Mouse (Mus musculus): ENCODE data around the gene Btbd2.

The Btbd2 gene

GRCm38 (mm10) chr10:80635345-80635744, 21.5 kb downstream of the Btbd2 start:
- no peak for DNase-seq (ENCODE audit: low spot score)

- DNase-seq (ENCODE audit: low spot score): no peak
Observed at GRCm38 (mm10) chr10:80628925-80629324, 27.9 kb downstream of the Btbd2 start.

GRCm38 (mm10) chr10:80627685-80628084, 29.2 kb downstream of the Btbd2 start:
- DNase-seq (ENCODE audit: low spot score): peak; percentile 43

GRCm38 (mm10) chr10:80625764-80626163, 31.1 kb downstream of the Btbd2 start:
- DNase-seq (ENCODE audit: low spot score): no peak

- DNase-seq (ENCODE audit: low spot score): peak; percentile 61
Observed at GRCm38 (mm10) chr10:80623457-80624191, 33.2 kb downstream of the Btbd2 start.

GRCm38 (mm10) chr10:80622661-80623456, 34.0 kb downstream of the Btbd2 start, which contains the start of gene Csnk1g2:
Gene Csnk1g2 (plus strand): TSS chr10:80622838.
- DNase-seq (ENCODE audit: low spot score): peak; percentile 54

- DNase-seq (ENCODE audit: low spot score): peak; percentile 100
Observed at GRCm38 (mm10) chr10:80621940-80622660, 34.8 kb downstream of the Btbd2 start.

GRCm38 (mm10) chr10:80621690-80621939, 35.3 kb downstream of the Btbd2 start:
- no peak for DNase-seq (ENCODE audit: low spot score)

- DNase-seq (ENCODE audit: low spot score): no peak
Observed at GRCm38 (mm10) chr10:80620796-80621689, 35.8 kb downstream of the Btbd2 start.

- no peak for DNase-seq (ENCODE audit: low spot score)
Observed at GRCm38 (mm10) chr10:80620365-80620764, 36.5 kb downstream of the Btbd2 start.

- DNase-seq (ENCODE audit: low spot score): no peak
Observed at GRCm38 (mm10) chr10:80619465-80620244, 37.2 kb downstream of the Btbd2 start.

- no peak for DNase-seq (ENCODE audit: low spot score)
Observed at GRCm38 (mm10) chr10:80618181-80618580, 38.7 kb downstream of the Btbd2 start.

- no peak for DNase-seq (ENCODE audit: low spot score)
Observed at GRCm38 (mm10) chr10:80614351-80614750, 42.5 kb downstream of the Btbd2 start.

GRCm38 (mm10) chr10:80613821-80614220, 43.0 kb downstream of the Btbd2 start:
- DNase-seq (ENCODE audit: low spot score): no peak

GRCm38 (mm10) chr10:80611905-80612304, 45.0 kb downstream of the Btbd2 start:
- DNase-seq (ENCODE audit: low spot score): no peak

GRCm38 (mm10) chr10:80611024-80611423, 45.8 kb downstream of the Btbd2 start:
- peak; percentile 43 for DNase-seq (ENCODE audit: low spot score)

- no peak for DNase-seq (ENCODE audit: low spot score)
Observed at GRCm38 (mm10) chr10:80610116-80610785, 46.6 kb downstream of the Btbd2 start.

- no peak for DNase-seq (ENCODE audit: low spot score)
Observed at GRCm38 (mm10) chr10:80609269-80609924, 47.5 kb downstream of the Btbd2 start.

GRCm38 (mm10) chr10:80608435-80608834, 48.4 kb downstream of the Btbd2 start:
- DNase-seq (ENCODE audit: low spot score): no peak

Measured in urinary bladder, postnatal 14 days (tissue).